Mouse (Mus musculus) hindlimb bud, embryonic 11.5 days (tissue): ENCODE data around the gene Lrrc34.

Experiments
- DNase-seq: peaks from one replicate; pipeline ENCODE4 v3.0.0-alpha.2; 2012; ENCODE audit warnings: low read depth, low spot score; ENCODE audit errors: extremely low spot score

The Lrrc34 gene

DNA sequence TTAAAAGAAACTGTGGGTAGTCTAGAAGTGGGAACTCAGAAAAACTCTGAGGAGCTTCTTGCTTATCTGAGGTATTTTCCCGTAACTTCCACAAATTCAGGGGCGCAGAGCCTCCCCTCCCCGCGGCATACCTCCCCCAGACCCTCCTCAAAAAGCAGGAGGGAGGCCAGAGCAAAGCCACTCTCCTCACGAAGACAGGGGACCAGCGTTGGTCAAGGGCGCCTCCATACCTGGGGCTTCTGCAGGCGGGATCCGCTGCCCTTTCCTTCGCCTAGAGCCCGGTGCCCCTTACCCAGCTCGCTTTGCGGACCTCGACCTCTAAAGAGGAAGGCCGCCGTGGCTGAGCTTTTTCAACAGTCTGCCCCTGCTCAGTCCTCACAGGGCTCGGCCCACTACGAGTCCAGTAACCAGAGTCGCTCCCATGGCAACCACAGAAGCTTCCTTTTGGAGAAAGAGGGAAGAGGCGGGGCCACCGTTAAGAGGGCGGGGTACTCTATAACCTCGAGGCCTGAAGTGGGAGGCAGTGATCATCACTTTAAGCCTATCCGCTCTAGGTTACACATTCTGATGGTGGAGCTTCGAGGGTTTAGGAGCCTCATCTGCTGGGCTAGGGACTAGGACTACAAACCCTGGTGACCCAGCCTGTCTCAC is at the start of gene Lrrc34:
TSS of gene Lrrc34 (minus strand) at position 430 of the 651 bp plus-strand sequence.
- DNase-seq: no peak

DNA sequence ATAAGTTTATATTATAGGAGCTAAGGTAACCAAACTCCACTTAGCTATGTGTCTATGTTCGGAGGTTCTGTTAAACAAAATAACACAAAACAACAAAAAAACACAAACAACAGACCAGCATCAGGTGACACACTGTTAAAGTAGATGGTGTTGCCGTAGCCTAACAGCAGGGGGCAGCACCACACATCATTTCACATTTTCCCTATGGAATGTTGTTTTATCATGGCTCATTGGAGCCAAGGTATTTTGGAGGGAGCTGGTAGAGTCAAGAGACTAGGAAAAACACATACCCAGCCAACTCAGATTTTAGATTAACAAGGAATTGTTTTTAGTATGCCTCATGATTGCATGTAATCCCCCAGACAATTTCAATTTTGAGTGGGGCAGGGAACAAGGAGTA is 48.7 kb upstream of the Lrrc34 start:
- peak; percentile 53 for DNase-seq

DNA sequence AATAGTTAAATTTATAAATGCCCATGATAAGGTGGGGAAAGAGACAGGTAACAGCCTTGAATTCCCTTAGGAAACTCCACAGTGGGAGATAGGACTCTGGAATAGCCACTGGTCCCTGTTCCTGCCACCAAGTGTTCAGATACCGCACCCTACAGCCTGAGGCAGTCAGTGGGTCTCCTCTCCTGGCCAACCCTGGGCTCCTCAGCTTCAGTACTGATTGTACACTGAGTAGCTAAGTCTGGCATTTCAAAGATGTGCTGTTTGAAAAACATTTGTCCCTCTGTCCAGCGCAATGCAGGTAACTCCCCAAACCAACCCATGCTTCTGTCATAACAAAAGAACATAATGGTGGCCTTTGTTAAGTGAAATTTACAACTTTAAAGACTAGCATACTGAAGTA is 48.0 kb upstream of the Lrrc34 start:
- DNase-seq: no peak

DNA sequence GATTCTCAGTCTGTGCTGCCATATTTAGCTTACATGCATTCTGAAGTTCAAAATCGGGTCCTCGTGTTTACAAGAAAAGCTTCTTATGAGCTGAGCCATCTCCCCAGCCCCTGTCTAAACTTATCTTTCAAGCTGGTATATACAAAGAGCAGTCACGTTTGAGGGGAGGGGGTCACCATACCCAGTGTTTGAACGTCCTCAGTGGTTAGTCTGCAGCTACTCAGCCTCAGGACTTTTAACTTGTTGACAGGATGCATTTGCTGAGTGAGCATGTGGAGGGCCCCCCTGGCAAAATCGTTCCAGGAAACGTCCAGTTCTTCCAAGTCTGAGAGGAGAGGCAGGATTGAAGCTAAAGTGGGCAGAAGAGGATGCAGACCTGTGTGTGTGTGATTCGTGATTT is 43.3 kb upstream of the Lrrc34 start:
- DNase-seq: no peak

DNA sequence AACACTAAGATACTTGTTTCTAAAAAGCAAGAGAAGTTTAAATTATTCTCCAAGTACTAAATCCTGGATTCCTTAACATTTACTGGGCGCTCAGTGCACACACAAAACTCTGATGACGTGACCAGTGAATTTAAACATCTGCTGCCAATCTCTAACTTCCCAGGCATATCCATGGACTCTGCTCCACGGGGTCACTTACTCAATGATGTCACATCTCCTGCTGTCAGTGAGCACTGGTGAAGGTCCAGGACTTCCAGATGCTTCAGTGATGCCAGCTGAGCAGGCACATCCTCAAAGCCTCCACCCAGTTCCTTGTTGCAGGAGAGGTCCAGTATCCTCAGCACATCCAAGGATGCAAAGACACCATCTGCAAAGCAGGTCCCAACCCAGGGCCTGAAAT is 39.5 kb upstream of the Lrrc34 start:
- no peak for DNase-seq

DNA sequence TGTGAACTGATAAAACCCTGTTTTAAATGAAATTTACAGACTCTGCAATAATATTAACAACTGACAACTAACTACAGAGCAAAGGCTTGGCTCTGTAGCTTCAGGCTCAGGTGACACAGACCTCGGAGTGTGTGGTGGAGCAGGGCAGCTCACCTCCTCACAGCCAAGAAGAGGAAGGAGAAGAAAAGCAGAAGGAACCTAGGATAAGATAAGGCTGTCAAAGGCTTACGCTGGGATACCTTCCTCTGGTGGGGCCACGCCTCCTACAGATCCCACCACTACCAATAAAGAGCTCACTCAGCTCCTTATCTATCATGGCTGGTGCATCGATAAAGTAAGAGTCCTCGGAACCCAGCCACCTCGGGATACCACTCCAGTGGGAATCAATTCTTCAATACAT is 35.5 kb upstream of the Lrrc34 start:
- no peak for DNase-seq

DNA sequence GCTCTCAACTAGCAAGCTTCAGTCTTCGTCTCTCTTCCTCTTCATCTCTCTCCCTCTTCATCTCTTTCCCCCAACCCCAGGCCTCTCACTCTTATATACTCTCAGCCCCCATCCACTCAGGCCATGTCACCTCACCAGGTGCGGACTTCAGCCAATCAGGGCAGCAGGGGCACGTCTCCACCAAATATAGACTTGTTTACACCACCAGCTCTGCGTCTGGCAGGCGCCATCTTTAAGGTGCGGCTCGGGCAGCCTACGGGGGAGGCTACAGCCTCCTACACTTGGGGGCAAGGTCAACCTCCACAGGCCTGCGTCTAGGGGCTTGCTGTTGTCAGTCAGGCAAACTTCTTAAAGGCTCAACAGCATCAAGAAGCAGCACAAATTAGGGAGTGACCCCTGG is 10.8 kb upstream of the Lrrc34 start:
- DNase-seq: no peak

DNA sequence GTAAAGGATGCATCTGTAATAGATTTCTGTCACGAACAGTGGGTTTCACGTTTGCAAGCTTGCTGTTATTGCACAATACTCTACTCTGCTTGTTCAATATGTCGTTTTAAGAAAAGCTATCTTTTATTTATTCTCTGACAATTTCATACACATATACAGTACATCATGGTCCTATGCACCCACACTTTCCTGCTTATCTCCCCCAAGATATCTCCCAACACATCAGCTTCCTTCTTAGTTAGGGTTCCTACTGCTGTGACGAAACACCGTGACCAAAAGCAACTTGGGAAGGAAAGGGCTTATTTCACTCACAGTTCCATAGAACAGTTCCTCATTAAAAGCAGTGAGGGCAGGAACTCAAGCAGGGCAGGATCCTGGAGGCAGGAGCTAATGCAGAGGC is 8.3 kb upstream of the Lrrc34 start:
- DNase-seq: no peak

DNA sequence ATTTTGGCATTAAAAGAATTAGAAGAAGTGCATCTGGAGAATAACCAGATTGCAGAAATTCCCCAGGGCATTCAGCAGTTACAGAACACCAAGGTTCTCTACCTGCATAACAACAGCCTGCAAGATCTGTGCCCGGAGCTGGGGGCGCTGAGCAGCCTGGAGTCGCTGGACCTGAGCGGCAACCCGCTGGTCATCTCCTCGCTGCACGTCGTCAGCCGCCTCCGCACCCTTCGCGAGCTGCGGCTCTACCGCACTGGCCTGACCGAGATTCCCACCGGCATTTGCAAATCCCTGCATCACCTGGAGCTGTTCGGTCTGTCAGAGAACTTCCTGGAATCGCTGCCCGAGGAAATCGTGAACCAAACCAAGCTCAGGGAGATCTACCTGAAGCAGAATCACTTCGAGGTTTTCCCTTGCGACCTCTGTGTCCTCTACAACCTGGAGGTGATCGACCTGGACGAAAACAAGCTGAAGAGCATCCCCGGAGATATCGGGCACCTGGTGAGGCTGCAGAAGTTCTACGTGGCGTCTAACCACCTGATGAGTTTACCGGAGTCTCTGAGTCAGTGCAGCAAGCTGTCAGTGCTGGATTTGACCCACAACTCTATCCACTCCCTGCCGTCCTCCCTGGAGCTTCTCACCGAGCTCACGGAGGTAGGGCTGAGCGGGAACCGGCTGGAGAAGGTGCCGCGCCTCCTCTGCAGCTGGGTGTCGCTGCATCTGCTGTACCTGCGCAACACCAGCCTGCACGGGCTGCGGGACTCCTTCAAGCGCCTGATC is 2.6 kb upstream of the Lrrc34 start:
- no peak for DNase-seq

DNA sequence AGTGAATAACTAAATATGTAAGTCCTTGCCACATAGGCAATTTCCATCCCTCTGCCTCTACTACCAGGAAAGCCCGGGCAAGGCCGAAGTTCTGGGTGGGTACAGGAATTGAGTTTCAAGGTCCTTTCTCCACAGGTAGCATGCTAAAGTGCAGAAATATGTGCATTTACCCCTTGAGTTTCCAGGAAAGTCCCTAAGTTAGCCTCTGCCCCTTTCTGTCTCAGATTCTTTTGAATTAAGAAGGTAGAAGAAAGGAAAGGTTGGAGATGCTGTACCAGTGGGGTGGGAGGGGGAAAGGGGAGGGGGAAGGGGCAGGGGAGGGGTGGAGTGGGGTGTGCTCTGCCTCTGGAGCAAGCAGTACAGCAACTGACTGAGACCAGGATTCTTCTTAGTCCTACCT is 797 bp upstream of the Lrrc34 start:
- no peak for DNase-seq

DNA sequence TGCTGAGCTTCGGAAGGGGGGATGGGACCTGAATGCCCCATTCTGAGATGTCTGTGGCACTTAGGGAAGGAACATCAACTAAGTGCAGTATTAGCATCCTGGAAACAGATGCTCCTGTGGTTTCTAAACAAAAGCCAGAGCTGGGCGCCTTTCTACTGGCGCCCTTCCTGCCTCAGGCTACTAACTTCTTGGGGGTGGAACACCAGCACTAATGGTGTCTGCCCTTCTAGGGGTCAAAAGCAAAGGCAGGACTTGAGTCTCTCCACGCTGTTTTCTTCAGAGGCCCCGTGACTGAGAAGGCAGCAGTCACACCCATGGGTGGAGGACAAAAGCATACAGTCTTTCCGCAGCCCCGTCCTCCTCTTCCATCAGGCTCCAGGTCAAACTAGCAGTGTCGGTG is 908 bp downstream of the Lrrc34 start:
- no peak for DNase-seq

DNA sequence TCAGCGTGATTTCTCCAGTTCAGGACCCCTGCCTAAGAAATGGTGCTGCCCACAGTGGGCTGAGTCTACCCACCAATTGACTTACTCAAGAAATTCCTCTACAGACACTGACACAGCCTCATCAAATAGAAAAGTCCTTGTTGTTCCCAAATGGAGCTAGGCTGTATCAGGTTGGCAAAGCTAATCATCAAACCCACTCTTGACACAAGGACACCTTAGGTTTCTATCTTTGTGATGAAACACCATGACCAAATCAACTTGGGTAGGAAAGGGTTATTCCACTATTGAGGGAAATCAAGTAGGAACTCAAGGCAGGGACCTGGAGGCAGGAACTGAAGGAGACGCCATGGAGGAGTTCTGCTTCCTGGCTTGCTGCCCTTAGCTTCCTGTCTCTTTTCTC is 3.5 kb downstream of the Lrrc34 start, which contains the start of gene Lrriq4:
TSS of gene Lrriq4 (plus strand) at position 301 of the 400 bp plus-strand sequence.
- DNase-seq: no peak

DNA sequence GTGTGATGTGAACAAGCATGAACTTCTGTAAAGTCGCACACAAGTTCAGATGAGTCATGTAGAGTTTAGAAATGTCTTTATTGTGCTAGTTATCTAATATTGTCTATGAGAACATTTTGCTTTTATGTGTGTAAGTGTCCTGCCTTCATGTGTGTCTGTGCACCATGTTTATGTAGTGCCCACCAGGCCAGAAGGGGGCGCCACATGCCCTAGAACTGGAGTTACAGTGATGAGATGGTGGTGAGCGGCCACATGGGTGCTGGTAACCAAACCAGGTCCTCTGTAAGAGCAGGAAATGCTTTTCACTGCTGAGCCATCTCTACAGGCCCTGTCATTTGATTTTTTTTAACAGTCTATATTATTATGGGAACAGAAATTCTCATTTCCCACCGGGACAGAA is 12.0 kb downstream of the Lrrc34 start:
- no peak for DNase-seq

DNA sequence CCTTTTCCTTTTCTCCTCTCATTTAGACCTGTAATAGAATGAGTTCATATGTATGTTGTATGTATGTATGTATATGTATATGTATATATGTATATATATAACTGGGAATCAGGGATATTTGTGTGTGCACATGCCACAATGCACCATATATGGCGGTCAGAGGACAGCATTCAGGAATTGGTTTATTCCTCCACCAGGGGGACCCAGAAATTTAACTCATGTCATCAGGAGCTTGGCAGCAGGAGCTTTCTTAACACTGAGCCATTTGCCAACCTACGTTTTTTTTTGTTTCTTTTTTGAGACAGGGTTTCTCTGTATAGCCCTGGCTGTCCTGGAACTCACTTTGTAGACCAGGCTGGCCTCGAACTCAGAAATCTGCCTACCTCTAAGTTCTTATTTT is 14.0 kb downstream of the Lrrc34 start:
- no peak for DNase-seq

DNA sequence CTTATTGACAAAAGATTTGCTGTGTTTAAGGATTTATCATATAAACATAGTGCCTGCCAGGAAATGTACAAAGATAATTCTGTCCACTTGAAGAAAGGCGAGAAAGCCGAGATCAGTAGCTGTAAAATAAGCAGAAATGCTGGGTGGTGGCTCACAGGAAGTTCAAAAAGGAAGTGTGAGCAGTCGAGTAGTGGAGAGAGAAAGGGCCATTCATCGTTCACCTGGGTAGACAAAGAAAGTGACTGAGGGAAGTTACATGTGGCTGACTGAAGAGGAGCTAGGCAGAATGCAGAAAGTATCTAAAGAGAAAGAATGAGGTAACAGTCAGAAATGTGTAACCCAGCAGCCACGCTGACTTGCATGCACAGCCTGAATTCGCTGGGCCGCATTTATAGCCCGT is 27.5 kb downstream of the Lrrc34 start:
- no peak for DNase-seq

DNA sequence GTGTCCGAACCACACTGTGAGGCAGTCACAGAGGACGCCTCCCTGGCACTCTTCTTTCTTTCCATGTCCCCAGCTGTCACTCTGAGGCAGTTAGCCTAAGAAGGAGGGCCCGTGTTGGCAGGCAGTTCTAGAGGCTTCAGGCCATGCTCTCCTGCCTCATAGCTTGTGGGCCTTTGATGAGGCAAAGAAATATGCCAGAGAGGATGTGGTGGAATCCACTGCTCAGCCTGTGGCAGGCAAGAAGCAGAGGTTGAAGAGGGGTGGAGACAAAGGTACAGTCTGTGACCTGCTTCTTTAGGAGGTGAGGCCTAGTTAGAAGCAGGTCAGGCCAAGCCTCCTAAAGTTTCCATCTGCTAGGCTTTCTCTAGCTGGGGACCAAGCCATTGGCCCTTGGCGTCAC is 36.7 kb downstream of the Lrrc34 start:
- DNase-seq: no peak

DNA sequence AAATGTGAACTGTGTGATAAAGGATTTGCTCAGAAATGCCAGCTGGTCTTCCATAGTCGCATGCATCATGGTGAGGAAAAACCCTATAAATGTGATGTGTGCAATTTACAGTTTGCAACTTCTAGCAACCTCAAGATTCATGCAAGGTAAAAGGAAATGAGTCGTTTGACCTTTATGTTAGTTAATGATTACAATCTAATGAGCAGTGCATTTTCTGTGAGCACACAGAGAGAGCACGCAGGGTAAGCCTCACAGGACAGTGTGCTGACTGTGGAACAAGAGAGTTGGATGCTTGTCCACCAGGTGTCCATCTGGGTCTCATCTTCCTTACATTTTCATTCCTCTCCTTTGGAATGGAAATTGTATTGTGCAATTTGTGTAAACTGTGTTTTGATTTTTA is 38.7 kb downstream of the Lrrc34 start:
- no peak for DNase-seq

DNA sequence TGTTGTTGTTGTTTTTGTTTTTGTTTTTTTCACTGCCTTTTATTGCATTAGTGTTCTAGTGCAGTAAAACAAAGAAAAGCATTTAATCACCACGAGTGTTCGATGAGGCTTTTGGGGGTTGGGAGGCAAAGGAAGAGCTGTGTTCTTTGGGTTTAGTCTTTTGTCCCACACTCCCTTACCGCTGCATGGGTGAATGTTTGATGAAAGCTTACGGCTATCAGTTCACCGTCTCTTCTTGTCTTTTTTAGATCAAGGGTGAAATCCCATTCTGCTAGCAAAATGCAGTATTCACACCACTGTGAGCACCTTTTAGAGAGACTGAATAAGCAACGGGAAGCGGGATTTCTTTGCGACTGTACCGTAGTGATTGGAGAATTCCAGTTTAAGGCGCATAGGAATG is 44.4 kb downstream of the Lrrc34 start:
- DNase-seq: no peak

DNA sequence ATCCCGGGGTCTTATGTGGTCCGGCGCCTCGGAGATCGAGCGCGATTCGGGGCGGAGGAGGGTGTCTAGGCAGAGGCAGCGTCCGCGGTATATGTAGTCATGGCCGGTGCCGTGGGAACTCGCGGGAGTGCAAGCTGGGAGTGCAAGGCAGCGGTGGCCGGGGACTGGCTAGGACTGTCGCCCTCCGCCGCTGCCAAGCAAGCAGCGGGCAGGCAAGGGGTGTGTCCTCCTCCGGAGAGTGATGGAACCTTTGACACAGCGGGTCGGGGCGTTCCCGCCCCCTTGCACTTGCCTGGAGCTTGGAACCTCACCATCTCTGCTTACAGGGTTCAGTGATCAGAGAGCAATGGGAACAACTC is 45.0 kb downstream of the Lrrc34 start:
- no peak for DNase-seq

DNA sequence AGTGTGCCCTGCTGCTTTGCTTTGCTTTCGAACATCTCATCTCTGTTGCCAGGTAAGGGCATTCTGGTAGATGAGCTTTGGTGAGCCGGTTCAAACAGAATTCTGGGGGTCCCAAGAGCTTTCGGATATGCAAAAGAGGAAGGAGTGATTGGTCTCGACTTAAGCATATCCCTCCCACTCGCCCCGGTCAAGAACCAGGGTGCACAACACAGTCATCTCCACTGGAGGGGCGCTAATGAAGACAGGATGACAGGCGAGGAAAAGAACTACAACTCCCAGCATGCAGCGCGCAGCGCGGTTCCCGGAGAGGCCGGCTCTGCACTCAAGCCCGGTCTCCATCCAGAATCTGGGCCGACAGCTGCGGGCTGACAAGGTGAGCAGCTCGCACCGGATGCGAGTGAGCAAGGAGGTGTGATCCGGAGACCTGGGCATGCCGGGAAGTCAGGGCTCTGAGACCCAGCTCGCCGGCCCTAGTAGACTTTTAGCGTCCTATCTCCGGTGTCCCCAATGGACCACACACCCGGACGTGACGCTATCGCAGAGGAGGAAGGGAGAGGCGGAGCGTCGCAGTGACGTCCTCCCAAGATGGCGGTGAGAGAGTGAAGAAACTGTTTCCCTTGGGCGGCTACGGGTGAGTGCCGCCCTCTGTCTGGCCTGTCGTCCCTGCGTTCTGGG is 45.5 kb downstream of the Lrrc34 start, which contains the start of gene Mynn:
TSS of gene Mynn (plus strand) at position 1 of the 675 bp plus-strand sequence.
- peak; percentile 97 for DNase-seq

DNA sequence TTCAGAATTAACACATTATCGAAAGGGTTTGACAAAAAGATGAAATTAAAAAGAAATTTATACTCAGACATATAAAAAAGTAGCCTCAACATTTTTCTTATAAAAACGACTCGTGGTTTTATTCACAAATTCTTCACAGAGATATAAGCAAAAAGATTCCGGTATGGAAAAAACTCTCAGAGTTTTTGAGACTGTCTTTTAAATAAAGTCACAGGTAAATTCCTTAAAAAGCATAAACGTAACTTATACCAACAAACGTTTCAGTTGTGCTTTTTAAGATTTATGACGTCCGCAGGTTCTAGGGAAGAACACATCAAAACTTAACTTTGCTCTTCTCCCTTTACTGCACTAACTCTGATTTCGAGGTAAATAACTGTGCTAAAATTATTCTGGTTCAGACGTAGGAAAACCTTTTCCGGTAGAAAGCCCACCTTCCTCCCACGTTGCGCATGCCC is 46.0 kb downstream of the Lrrc34 start:
- DNase-seq: no peak

DNA sequence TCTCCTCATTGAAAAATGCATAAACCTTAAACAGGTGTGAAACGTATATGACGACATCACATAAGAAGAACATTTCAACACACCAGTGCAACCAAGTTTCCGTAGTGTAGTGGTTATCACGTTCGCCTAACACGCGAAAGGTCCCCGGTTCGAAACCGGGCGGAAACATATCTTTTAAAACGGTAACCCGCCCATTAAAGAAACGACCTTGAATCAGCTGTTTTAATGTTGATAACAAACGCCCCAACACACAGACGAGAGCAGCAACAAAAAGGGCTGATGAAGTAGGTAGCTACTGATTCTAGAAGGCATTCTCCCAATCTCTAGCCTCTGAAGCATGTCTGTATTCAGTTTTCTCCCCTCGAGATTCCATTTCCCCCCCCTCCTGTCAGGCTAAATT is 46.5 kb downstream of the Lrrc34 start:
- peak; percentile 97 for DNase-seq
